Mouse (Mus musculus) ES-E14 (cell line): ENCODE results near the gene Pnmal1. TPM values are rescaled to one million over a fixed set of nuclear protein-coding genes. Genes with fewer than 3 reads are reported as not detected.

Experiments used
- DNase-seq: peaks from one replicate; pipeline ENCODE4 v3.0.0-alpha.2; 2013; ENCODE audit warnings: low read depth, low spot score
- H3K27ac ChIP-seq: 2 replicates; pipeline ENCODE4 v1.5.1; 2012; ENCODE audit warnings: low read depth, mild to moderate bottlenecking, low read length, moderate library complexity, mixed read lengths; ENCODE audit not compliant: poor library complexity, insufficient read depth, severe bottlenecking
- H3K36me3 ChIP-seq: 2 replicates; pipeline ENCODE4 v1.6.1; 2012; ENCODE audit warnings: mild to moderate bottlenecking, low read length, moderate library complexity, mixed read lengths; ENCODE audit not compliant: control insufficient read depth, poor library complexity, insufficient read depth, severe bottlenecking
- H3K4me1 ChIP-seq, 2 experiments: fragments of 150-350 bp in 1 of 2; sonication (generic) in 1 of 2; 2 replicates each; pipeline ENCODE4 v1.6.1; 2012; ENCODE audit warnings: low read length in 2 of 2, mild to moderate bottlenecking in 1 of 2, mixed read lengths in 1 of 2; ENCODE audit not compliant: control insufficient read depth in 2 of 2, insufficient read depth in 2 of 2, poor library complexity in 1 of 2
- H3K4me3 ChIP-seq, 2 experiments: fragments of 150-350 bp in 1 of 2; sonication (generic) in 1 of 2; 2 replicates each; pipeline ENCODE4 v1.5.1; 2012; ENCODE audit warnings: low read length in 2 of 2, low read depth in 1 of 2, mild to moderate bottlenecking in 1 of 2, mixed read lengths in 1 of 2; ENCODE audit not compliant: insufficient read depth in 1 of 2, poor library complexity in 1 of 2, severe bottlenecking in 1 of 2
- H3K9ac ChIP-seq: 2 replicates; pipeline ENCODE4 v1.6.1; 2012; ENCODE audit warnings: low read depth, mild to moderate bottlenecking, low read length, mixed read lengths; ENCODE audit not compliant: poor library complexity, insufficient read depth, severe bottlenecking
- H3K9me3 ChIP-seq: fragments of 150-350 bp; sonication (generic); 2 replicates; pipeline ENCODE4 v1.6.1; 2012; ENCODE audit warnings: low read depth, mild to moderate bottlenecking, low read length; ENCODE audit not compliant: control insufficient read depth, insufficient read depth
- CHD2 ChIP-seq: IDR thresholded peaks from 2 replicates; pipeline ENCODE4 v1.6.1; 2014; ENCODE audit warnings: mild to moderate bottlenecking, low read depth, low read length, inconsistent platforms
- HCFC1 ChIP-seq: IDR thresholded peaks from 2 replicates; pipeline ENCODE4 v1.6.1; 2012; ENCODE audit warnings: low read length, inconsistent platforms, borderline replicate concordance; ENCODE audit not compliant: insufficient read depth
- MAFK ChIP-seq: IDR thresholded peaks from 2 replicates; pipeline ENCODE4 v1.6.1; 2014; ENCODE audit warnings: mild to moderate bottlenecking, low read depth, low read length, inconsistent platforms; ENCODE audit not compliant: insufficient read depth
- ZC3H11A ChIP-seq: IDR thresholded peaks from 2 replicates; pipeline ENCODE4 v1.6.1; 2012; ENCODE audit warnings: low read depth, mild to moderate bottlenecking, inconsistent platforms, low read length, borderline replicate concordance
- ZNF384 ChIP-seq: IDR thresholded peaks from 2 replicates; pipeline ENCODE4 v1.6.1; 2012; ENCODE audit warnings: low read depth, low read length, inconsistent platforms
- in situ Hi-C, 2 experiments: fragments of 600-800 bp; cut with MboI; formaldehyde crosslinking; loops; one replicate each; pipeline ENCODE4 v1.15.1; 2025; ENCODE audit warnings: low sequenced_read_pairs in 2 of 2, inconsistent platforms in 1 of 2; ENCODE audit not compliant: unreplicated experiment in 2 of 2
- total RNA-seq: library from RNA; depleted of rRNA; stranded (reverse); fragments of 300-350 nt; gene quantifications from 2 replicates; pipeline ENCODE4 v1.2.3, GENCODE M21; 2012

The Pnmal1 gene
- total RNA-seq, 1 experiment: 0.45 TPM

DNA sequence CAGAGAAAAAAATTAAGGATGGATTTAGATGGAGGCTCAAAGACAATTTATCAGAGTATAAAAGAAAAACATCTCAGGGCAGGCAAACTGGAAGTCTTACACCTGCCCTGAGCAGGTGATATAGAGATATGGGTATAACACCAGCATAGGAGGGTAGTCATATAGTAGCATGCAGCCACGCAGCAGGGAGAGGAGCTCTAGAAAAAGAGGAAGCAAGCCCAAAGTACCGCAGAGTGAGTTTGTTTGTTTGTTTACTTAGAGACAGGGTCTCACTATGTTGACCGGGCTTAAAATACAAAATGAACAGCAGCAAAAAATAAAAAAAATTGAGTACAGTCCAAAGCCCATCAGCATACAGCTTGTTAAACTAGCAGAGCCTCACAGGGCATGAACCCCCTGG is 11.7 kb downstream of the Pnmal1 start:
- no peak overlapping the region for H3K9ac ChIP-seq
- no peaks in the 10 kb centered on the region for H3K36me3 ChIP-seq
- no peak overlapping the region for H3K4me3 ChIP-seq
- in situ Hi-C loops: no loop called here
- no peak for DNase-seq
- no peak overlapping the region for H3K27ac ChIP-seq
- peaks cover 0 to under 1% of the 10 kb centered on the region in 2 experiments; a peak in 1 of 4 replicates for H3K4me1 ChIP-seq
- H3K9me3 ChIP-seq: no peaks in the 10 kb centered on the region
- no peak for TF ChIP-seq ZNF384
- no peak for TF ChIP-seq MAFK
- TF ChIP-seq CHD2: no peak
- no peak for TF ChIP-seq HCFC1
- no peak for TF ChIP-seq ZC3H11A

DNA sequence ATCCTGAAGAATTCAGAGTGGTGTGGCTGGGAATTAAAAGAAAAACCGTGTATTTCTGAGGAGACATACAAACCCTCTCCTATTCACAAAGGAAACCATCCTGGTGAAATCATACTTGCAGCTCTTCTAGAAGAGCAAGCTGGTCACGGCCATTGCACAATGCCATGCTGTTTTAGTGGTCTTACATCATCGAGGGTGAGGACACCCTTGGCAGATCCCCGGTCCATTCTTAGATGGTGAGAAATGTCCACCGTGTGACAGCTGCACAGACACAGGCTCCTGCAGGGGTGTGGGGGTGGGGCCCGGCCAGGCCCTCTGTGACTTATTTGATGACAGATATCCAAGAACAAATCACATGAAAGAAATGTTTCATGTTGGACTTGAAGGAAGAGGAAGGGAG is 14.5 kb downstream of the Pnmal1 start:
- no peak for DNase-seq
- no peaks in the 10 kb centered on the region for H3K36me3 ChIP-seq
- H3K4me3 ChIP-seq: no peak overlapping the region

DNA sequence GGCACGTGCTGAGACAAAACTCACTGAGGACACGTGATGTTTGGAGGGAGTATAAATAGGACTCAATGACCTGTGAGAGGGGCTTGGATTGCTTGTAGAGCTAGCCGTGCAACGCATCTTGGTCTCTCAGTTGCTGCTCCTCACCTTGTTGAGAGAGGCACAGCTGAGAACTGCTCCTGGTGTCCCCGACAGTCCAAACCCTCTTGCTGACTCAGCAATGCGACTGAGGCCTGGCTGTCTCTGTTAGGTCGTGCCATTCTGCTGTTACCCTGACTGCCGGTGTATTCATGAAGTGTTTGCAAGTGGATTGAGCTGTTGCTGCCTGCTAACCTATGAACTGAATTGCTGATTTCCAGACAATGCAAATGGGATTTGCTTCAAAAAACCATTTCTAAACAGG is 16.8 kb downstream of the Pnmal1 start:
- Histone ChIP-seq H3K9me3 (no peaks in the 10 kb centered on the region), H3K9ac (no peak overlapping the region), H3K4me1 (peaks cover 2 to 9% of the 10 kb centered on the region in 2 experiments; a peak in 2 of 4 replicates), H3K27ac (no peak overlapping the region), H3K36me3 (no peaks in the 10 kb centered on the region), H3K4me3 (no peak overlapping the region)
- no peak for TF ChIP-seq CHD2
- TF ChIP-seq ZNF384: no peak
- TF ChIP-seq MAFK: peak; percentile 81
- TF ChIP-seq ZC3H11A: no peak
- TF ChIP-seq HCFC1: no peak
- no peak for DNase-seq
- in situ Hi-C loops: no loop called here

More for the DNA sequence above, 14.5 kb downstream of the Pnmal1 start:
- no peak overlapping the region for H3K27ac ChIP-seq
- no peaks in the 10 kb centered on the region for H3K9me3 ChIP-seq
- no peak overlapping the region for H3K9ac ChIP-seq
- TF ChIP-seq HCFC1 (no peak), MAFK (no peak), ZNF384 (no peak), ZC3H11A (no peak), CHD2 (no peak)
- in situ Hi-C loops: no loop called here
- H3K4me1 ChIP-seq: peaks cover 0 to 5% of the 10 kb centered on the region in 2 experiments; a peak in 1 of 4 replicates

DNA sequence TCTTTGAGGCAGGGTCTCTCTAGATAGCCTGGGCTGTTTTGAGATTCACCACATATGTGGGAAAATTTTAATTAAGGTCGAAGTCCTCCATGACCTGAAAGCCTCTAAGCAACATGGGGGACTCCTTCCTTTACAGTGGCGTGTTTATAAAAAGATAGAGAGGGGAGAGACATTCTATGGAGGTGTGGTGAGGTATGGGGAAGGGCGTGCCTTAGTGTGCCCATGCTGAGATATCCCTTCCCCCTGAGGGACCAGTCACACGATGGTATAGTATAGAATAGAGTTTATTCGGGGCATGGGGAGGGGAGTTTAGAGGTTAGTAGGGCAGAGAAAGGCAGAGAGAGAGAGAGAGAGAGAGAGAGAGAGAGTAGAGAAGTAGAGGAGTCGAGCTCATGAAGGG is 18.7 kb downstream of the Pnmal1 start:
- DNase-seq: no peak
- no peaks in the 10 kb centered on the region for H3K36me3 ChIP-seq
- H3K9ac ChIP-seq: no peak overlapping the region
- no peak overlapping the region for H3K4me3 ChIP-seq
- no peaks in the 10 kb centered on the region for H3K9me3 ChIP-seq
- TF ChIP-seq MAFK (no peak), ZC3H11A (no peak), CHD2 (no peak), ZNF384 (no peak), HCFC1 (no peak)
- peaks cover 2 to 12% of the 10 kb centered on the region in 2 experiments; a peak in 2 of 4 replicates for H3K4me1 ChIP-seq
- no peak overlapping the region for H3K27ac ChIP-seq
- in situ Hi-C loops: no loop called here

DNA sequence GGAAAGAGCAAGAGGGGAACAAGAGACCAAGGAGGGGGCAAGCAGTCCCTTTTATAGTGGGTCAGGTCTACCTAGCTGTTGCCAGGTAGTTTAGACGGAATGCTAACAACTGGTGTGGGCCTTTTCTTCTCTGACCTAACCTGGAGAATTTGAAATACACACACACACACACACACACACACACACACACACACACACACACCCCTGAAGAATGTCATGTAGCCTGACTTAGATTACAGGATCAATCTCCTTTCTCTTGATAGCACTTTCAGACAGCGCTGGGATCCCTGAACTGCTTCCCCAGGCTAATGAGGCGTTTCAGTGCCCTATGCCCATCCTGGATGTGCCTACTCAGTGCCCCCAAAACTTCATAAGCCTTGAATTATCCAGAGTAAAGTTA is 19.1 kb downstream of the Pnmal1 start:
- in situ Hi-C loops: no loop called here
- no peak for DNase-seq

More for the DNA sequence above, 19.1 kb downstream of the Pnmal1 start:
- peaks cover 2 to 12% of the 10 kb centered on the region in 2 experiments; a peak in 2 of 4 replicates for H3K4me1 ChIP-seq
- H3K9ac ChIP-seq: no peak overlapping the region
- H3K27ac ChIP-seq: no peak overlapping the region
- H3K4me3 ChIP-seq: no peak overlapping the region
- no peak for TF ChIP-seq HCFC1
- TF ChIP-seq ZNF384: no peak
- no peak for TF ChIP-seq CHD2
- TF ChIP-seq ZC3H11A: no peak
- TF ChIP-seq MAFK: no peak
- H3K9me3 ChIP-seq: no peaks in the 10 kb centered on the region
- no peaks in the 10 kb centered on the region for H3K36me3 ChIP-seq
